10 mouse cellular contexts compared by ENCODE assay signal in the genomic region with DNA sequence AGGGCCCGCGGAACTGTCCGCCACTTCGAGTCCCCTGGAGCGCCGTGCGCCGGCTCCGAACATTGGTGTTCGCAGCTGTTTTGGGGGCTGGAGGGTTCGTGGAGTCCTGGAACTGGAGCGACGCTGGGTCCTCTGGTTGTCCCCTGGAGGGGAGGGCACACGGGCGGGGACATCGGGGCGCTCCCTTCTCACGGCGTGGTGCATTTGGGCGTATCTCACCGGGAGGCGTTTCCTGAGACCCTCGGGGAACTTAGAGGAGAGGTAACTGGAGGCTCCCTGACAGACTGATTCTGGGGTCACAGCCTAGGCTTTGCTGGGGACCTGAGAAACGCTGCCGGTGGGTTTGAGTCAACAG. TPM values are rescaled to one million over a fixed set of nuclear protein-coding genes. Genes with fewer than 3 reads are reported as not detected.
DNase-seq lines count a peak whose midpoint lies in the region; ATAC-seq lines count a peak whose summit lies in the region.
"Had no signal": no experiment of that assay in that cellular context is flagged by ENCODE, and none has a peak within 500 bp of the region (broad histone marks: within the 10 kb centered on the region; RNA-seq: fewer than 3 reads in every experiment).

No protein-coding gene starts in this region.

- H3K4me2 ChIP-seq in kidney, embryonic 14.5 days (replicated peaks; ENCODE audit: low read depth, low read length), result peak overlapping the region; percentile 83
- peak overlapping the region; percentile 69 for H3K4me2 ChIP-seq in hindbrain, embryonic 15.5 days
- peak overlapping the region; percentile 79 for H3K4me2 ChIP-seq in midbrain, embryonic 15.5 days

- WGBS in kidney, embryonic 14.5 days, result under 1% methylated on average over 22 of the region's 25 CpGs
- under 1% methylated on average over 25 of the region's 25 CpGs for WGBS in hindbrain, embryonic 15.5 days
- 1% methylated on average over 25 of the region's 25 CpGs for WGBS in midbrain, embryonic 15.5 days

- ATAC-seq in kidney, embryonic 14.5 days (ENCODE audit: low FRiP score, low TSS enrichment), result peak; percentile 32; the same call in 1 of the 2 replicates
- ATAC-seq in common myeloid progenitor, adult 5-6 weeks (replicated peaks; ENCODE audit: low read depth, poor library complexity, severe bottlenecking), result peak; percentile 16; the same call in 1 of the 2 replicates
- ATAC-seq in hindbrain, embryonic 15.5 days (ENCODE audit: low FRiP score, low read depth), result peak; percentile 52
- ATAC-seq in midbrain, embryonic 15.5 days (replicated peaks), result no peak; the same call in 1 of the 2 replicates
- ATAC-seq in frontal cortex, adult (ENCODE audit: low TSS enrichment), result no peak
- ATAC-seq in megakaryocyte-erythroid progenitor cell, adult 5-6 weeks (replicated peaks; ENCODE audit: low FRiP score, low TSS enrichment, poor library complexity, severe bottlenecking), result no peak

- peaks cover 47% of the 10 kb centered on the region for H3K27me3 ChIP-seq in kidney, embryonic 14.5 days (ENCODE audit: control insufficient read depth, insufficient read depth, low read length)
- H3K27me3 ChIP-seq in hindbrain, embryonic 15.5 days, result peaks cover 60% of the 10 kb centered on the region
- peaks cover 57% of the 10 kb centered on the region for H3K27me3 ChIP-seq in midbrain, embryonic 15.5 days (replicated peaks)
- H3K27me3 ChIP-seq: Patski had no signal

- no peaks in the 10 kb centered on the region for H3K36me3 ChIP-seq in kidney, embryonic 14.5 days (ENCODE audit: control insufficient read depth, insufficient read depth, low read length)
- no peaks in the 10 kb centered on the region for H3K36me3 ChIP-seq in hindbrain, embryonic 15.5 days
- no peaks in the 10 kb centered on the region for H3K36me3 ChIP-seq in midbrain, embryonic 15.5 days (replicated peaks)

- H3K9me3 ChIP-seq in kidney, embryonic 14.5 days (ENCODE audit: control insufficient read depth, low read length), result no peaks in the 10 kb centered on the region
- no peaks in the 10 kb centered on the region for H3K9me3 ChIP-seq in hindbrain, embryonic 15.5 days
- no peaks in the 10 kb centered on the region for H3K9me3 ChIP-seq in midbrain, embryonic 15.5 days

- no peak overlapping the region for H3K27ac ChIP-seq in kidney, embryonic 14.5 days (ENCODE audit: low read depth, low read length)
- no peak overlapping the region for H3K27ac ChIP-seq in hindbrain, embryonic 15.5 days (replicated peaks)
- H3K27ac ChIP-seq in midbrain, embryonic 15.5 days, result no peak overlapping the region

- H3K4me1 ChIP-seq in kidney, embryonic 14.5 days (ENCODE audit: control insufficient read depth, insufficient read depth, low read length), result no peaks in the 10 kb centered on the region; the same call in 1 of the 2 replicates
- H3K4me1 ChIP-seq in hindbrain, embryonic 15.5 days (replicated peaks), result peaks cover 17% of the 10 kb centered on the region
- peaks cover 18% of the 10 kb centered on the region for H3K4me1 ChIP-seq in midbrain, embryonic 15.5 days

- H3K9ac ChIP-seq in kidney, embryonic 14.5 days (ENCODE audit: low read depth, low read length), result peak overlapping the region; percentile 51
- H3K9ac ChIP-seq in hindbrain, embryonic 15.5 days, result peak overlapping the region; percentile 18
- peak overlapping the region; percentile 23; the same call in 1 of the 2 replicates for H3K9ac ChIP-seq in midbrain, embryonic 15.5 days

- DNase-seq in kidney, postnatal 25 days, result no peak
- DNase-seq in adrenal gland, postnatal 4 days (ENCODE audit: low spot score in 2 of 2), result no peak

- H3K4me3 ChIP-seq in kidney, embryonic 14.5 days (ENCODE audit: low read length), result peak overlapping the region; percentile 66
- H3K4me3 ChIP-seq in hindbrain, embryonic 15.5 days, result peak overlapping the region; percentile 52
- peak overlapping the region; percentile 55 for H3K4me3 ChIP-seq in midbrain, embryonic 15.5 days

RNA-seq across cellular contexts. Expression of a gene that starts 1.0 kb away (rescaled TPM):
- polyA plus RNA-seq in kidney, embryonic 14.5 days (2014; fragmentation: Nextera tagmentation; extraction: Ambion mirVana), result 1.7 and 2.3 TPM in 2 replicates
- not detected in 2 replicates for total RNA-seq in common myeloid progenitor, adult 5-6 weeks (2017)
- 1.6 and 2.1 TPM in 2 replicates for polyA plus RNA-seq in hindbrain, embryonic 15.5 days (2015; fragmentation: Nextera tagmentation; extraction: Ambion mirVana)
- 1.3 and 2.2 TPM in 2 replicates for polyA plus RNA-seq in midbrain, embryonic 15.5 days (2015; fragmentation: Nextera tagmentation; extraction: Ambion mirVana)
- total RNA-seq in megakaryocyte-erythroid progenitor cell, adult 5-6 weeks (2014; fragmentation: Nextera tagmentation), result not detected in 2 replicates
- not detected in 2 replicates for total RNA-seq in megakaryocyte-erythroid progenitor cell, adult 5-6 weeks (2017)
- 10 to 100 TPM; 17.2 to 29.4 TPM for total RNA-seq in adrenal gland, postnatal 4 days (2021)
- total RNA-seq: neutrophil, adult 5-6 weeks had no signal

Comparison
In these comparisons a context has a peak if more than half of its experiments do, and no peak if none do; other contexts are left out.
1. ATAC-seq: peak in kidney, embryonic 14.5 days (single experiment), common myeloid progenitor, adult 5-6 weeks (single experiment) and hindbrain, embryonic 15.5 days (single experiment); none in midbrain, embryonic 15.5 days (single experiment), frontal cortex, adult (single experiment) and megakaryocyte-erythroid progenitor cell, adult 5-6 weeks (single experiment).
2. RNA of a gene that starts 1.0 kb away (total RNA-seq): 17.2 to 29.4 TPM in adrenal gland, postnatal 4 days; not detected in common myeloid progenitor, adult 5-6 weeks and not detected in megakaryocyte-erythroid progenitor cell, adult 5-6 weeks; every median in the first group is over 10 times any median in the second.
3. Peak in every context shown above with its lines, with median percentiles within 50 percentile points of each other: H3K4me2 ChIP-seq, H3K4me3 ChIP-seq and H3K9ac ChIP-seq.